Mouse (Mus musculus): ENCODE data around the gene Ephb4.
A peak's percentile ranks its signal among the peaks of the same experiment; 100 is the strongest.

Gene Ephb4

GRCm38 (mm10) chr5:137349384-137350204, at the start of gene Ephb4:
Gene Ephb4, plus strand, starts transcription at chr5:137350109.
- peak; percentile 91 for DNase-seq (ENCODE audit: low spot score)

- DNase-seq (ENCODE audit: low spot score): peak; percentile 34
These were observed 48.7 kb upstream of the Ephb4 start for GRCm38 (mm10) chr5:137301253-137301652.

GRCm38 (mm10) chr5:137303609-137304008, 46.3 kb upstream of the Ephb4 start:
- no peak for DNase-seq (ENCODE audit: low spot score)

GRCm38 (mm10) chr5:137304165-137304564, 45.7 kb upstream of the Ephb4 start:
- DNase-seq (ENCODE audit: low spot score): no peak

DNA sequence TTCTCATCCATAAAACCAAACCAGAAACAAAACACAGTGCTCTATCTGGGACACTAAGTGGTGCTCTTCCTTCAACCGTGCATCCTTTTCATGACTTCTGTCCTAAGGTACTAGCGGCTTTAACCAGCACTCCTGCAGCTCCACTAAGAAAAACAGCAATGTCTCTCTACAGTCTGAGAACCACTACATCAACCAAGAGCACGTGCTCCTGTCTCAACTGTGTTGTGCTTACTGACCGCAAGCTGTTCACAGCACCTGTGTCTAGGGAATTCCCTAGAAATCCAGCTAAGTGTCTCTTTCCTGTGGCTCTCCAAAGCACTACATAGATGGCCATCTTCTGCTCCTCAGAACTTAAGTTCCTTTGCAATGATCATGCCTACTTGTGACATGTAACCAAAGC, 45.1 kb upstream of the Ephb4 start:
- DNase-seq (ENCODE audit: low spot score): no peak

DNA sequence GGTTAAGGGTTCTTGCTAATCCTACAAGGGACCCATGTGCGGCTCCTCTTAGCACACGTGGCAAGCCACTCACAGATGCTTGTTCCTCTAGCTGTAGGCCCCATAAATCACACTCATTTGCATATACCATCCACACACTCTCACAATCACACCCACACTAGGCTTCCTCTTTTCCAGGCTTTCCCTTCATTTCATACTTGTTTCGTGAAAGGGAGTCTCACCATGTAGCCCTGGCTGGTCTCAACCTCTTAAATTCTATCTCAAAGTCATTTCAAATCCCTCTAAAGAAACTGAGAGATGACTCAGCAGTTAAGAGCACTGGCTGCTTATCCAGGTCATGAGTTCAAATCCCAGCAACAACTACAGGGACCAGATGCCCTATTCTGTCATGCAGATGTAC, 44.1 kb upstream of the Ephb4 start:
- no peak for DNase-seq (ENCODE audit: low spot score)

GRCm38 (mm10) chr5:137306439-137307005, 43.4 kb upstream of the Ephb4 start:
- no peak for DNase-seq (ENCODE audit: low spot score)

DNA sequence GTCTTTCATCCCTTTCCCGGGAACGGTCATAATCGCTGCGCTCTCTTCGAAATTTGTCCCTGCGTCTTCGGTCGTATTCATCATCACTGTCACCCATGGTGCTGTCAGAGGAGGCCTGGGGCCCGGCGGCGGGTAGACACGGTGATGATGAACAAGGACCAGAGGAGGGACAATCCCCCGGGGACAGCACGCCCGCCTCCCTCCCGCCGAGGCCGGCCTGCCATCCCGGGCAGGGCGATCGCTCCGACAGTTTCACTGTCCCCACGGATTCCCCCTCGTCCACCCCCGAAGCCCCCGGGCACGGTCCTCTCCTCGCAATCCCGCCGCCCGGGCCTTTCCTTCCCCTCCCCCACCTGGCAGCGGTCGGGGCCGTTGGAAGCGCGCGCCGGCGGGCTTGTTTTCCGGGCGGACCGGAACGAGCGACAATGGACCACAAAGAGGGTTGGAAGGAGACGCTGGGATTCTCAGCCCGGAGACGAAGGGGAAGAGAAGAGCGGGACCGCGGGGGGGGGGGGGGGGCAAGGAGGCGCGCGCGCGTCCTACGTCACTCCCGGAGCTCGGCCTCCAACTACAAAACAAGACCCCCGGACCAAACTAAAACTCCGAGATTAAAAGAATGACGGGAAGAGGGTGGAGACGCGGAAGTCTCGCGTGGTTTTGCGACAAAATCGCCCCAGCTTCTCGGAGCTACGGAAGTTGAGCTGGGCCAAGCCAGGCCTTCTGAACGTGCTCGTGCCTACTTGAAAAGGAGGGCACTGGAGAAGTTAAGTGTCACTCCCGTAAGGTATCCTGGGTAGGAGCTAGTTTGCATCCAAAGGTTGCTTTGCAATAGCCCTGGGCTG, 42.6 kb upstream of the Ephb4 start, which contains the start of gene Srrt:
Gene Srrt, minus strand, starts transcription at position 604 of the 842 bp plus-strand sequence.
- DNase-seq (ENCODE audit: low spot score): peak; percentile 88

GRCm38 (mm10) chr5:137308356-137308755, 41.6 kb upstream of the Ephb4 start:
- no peak for DNase-seq (ENCODE audit: low spot score)

DNA sequence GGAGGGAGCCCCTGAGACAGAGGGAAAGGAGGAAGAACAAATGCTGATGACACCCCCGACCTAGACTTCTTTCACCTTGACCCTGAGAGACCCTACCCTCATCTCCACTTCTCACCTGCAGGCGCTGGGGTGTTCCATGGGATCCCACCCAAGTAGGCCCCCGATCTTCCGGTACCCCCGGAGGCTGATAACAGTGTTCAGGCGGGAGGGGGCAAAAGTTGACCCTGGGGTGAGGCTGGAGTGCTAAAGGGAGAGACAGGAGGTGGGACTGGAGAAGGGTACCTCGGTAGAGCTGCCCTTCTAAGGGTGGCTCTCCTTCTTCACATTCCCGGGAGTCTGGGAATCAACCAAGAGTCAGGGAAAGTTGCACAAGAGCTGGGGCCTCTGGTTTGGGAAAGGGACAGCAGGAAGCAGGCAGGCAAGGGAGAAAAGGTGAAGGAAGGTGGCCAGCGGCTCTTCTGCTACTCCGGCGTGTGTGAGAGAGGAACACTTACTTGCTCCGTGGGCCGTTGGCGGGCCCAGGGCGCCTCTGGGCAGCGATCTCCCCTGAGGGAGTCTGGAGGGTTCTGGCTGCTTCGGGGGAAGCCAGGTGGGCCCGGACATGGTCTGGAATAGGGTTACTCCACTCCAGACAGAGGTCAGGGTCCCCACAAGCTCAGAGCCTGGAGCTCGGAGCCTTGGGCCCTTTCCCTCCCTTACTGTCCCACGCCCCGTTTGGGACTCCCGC, 36.3 kb upstream of the Ephb4 start:
- DNase-seq (ENCODE audit: low spot score): peak; percentile 26

- DNase-seq (ENCODE audit: low spot score): peak; percentile 90
These were observed 35.5 kb upstream of the Ephb4 start, which contains the start of gene Trip6 for GRCm38 (mm10) chr5:137314193-137315083. Gene Trip6, minus strand, starts transcription at chr5:137314404.

DNA sequence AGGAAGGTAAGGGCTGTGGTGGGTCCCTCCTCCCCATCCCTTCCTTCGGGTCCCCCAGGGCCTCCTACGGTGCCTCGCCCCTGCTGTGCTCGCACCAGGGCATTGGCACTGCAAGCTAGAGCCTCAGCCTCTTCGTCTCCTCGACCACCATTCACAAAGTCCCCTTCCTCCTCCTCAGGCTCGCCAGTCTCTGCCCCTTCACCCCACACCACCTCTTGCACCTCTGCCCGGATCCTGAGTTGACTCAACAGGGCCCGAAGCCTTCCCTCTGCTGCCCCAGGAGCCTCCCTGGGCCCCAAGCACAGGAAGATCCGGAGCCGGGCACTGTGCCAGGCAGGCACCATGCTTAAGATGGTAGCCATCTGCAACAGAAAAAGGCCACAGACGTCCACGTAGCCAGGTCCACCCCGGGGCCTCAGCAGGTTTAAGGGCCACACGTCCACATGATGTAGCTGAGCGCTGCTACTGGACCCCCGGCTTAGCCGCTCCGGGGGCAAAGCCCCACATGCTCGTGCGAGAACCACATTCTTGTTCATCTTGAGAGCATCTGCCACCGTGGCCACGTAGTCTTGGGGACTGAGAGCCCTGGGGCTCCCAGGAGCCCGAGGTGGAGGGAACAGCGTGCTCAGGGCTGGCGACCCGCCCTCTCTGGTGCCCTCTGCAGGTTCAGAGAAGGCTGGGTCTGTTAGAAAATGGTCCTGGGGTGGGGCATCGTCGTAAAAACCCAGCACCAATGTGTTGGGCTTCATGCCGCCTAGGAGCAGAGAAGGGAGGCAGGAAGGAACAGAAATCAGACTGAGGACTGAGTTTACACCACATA, 34.6 kb upstream of the Ephb4 start:
- DNase-seq (ENCODE audit: low spot score): peak; percentile 56

DNA sequence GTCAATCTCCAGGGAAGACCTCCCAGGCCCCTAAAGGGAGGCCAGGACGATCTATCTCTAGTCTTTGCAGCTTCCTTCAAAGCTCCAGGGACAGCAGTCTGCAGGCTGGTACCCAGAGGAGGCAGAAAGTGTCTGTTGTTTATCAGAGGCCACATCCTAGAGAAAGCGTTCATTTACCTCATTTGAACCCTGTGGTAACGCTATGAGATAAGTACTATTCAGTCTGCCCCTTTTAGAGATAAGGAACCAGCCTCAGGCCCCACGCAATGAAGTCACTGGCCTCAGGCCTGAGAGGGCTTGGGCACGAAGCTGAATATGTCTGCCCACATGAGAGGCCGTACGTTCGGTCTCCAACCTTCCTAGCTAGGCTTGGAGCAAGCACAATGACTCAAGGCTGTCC, 32.5 kb upstream of the Ephb4 start:
- DNase-seq (ENCODE audit: low spot score): no peak

DNA sequence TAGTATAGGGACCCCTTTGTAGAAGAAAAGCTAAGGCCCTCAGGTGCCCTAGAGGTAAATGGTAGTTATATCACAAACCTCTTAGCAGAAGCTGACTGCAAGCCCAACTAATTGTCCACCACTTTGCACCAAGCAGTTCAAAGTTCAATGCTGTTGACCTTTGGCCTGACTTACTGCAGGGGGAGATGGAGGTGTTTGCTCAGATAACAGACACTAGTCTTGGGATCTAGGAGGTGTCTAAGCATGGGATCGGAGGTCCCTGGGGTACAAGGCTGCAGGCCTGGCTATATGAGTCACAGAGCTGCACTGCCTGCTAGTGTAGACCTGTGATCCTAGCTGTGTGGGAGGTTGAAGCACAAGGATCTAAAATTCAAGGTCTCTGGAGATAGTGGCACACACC, 31.3 kb upstream of the Ephb4 start:
- DNase-seq (ENCODE audit: low spot score): no peak

DNA sequence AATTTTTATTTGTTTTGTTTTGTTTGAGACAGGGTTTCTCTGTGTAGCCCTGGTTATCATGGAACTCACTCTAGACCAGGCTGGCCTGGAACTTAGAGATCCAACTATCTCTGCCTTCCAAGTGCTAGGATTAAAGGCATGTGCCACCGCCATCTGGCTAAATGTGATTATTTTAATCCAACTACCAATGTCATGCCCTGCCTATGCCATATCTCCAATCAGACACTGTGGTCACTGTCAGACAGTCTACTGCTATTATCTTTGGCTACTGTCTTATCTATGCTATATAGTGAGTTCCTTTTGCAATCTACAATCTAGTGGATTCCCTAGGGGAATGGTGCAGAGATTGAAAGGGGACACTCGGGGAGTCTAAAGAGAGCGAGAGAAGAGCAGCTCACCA, 28.9 kb upstream of the Ephb4 start:
- no peak for DNase-seq (ENCODE audit: low spot score)

DNA sequence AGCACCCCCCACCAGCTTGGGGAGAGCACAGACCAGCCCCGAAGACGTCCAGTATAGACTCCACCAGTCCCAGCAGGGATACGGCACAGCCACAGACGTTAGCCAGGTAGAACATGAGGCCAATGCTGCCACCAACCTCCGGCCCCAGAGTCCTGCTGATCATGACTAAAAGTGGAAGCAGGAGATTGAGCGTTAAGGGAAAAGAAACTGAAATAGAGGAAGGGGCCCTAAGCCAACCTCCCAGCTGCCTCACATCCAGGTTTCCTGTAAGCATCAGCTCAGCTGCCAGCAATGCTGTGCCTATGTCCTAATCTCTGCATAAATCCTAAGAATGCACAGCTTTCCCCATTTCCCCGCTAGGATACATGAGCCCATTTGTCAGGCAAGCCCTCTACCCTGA, 19.0 kb upstream of the Ephb4 start:
- DNase-seq (ENCODE audit: low spot score): no peak

DNA sequence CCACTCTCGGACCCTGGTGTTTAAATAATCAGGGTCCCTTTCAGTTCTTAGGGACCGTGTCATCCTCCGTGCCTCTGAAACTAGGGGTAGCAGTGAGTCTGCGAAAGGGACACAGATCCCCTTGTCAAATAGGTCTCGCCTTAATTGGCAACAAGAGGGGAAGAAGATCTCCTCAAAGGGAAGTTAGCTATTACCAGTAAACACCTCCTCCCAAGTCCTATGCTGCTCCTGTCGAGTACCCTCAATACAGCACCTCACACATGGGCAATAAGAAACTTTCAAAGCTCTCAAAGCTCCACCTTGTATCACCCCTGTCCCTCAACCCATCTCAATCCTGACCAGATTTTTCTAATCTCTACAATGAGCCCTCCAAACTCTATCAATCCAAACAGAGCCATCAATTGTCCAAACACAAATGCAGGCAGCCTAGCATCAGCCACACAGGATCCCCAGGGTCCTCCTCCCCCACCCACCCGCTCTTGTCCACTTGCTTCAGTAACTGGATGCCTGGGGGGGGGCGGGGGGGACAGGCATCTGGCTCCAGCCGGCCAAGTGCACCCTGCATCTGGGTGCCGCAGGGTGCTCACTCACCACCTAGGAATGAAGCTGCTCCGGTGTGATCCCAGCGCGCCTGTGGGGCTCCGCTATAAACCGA, 16.9 kb upstream of the Ephb4 start:
- DNase-seq (ENCODE audit: low spot score): no peak

DNA sequence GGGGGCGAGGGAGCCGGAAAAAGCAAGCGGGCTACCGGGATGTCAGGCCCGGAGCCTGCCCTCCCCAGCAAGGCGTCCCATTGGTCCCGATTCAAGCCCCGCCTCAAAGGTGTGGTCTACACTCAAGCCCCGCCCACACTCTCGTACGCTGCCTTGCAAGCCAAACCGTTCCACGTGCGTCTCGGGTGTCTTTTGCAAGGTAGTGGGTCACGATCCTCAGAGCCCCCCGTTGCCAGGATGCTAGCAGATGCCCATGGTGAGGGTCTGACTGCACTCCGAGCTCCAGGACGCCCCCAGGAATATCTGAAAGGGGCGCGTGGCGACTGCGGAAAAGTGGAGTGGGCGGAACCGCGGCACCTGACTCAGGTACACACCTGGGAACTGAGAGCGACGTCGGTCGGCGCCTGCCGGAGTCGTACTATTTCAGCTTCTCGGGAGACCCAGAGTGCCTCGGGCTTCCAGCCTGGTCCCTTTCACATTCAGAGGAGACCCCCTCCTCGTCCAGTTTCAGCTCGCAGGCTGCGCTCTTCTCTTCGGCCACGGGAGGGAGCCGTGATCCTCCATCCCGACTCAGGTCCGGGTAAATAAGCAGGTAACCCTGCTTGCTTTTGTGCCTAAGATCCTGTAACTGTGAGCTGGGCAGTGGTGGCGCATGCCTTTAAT, 16.3 kb upstream of the Ephb4 start, which contains the start of gene Slc12a9:
Gene Slc12a9, minus strand, starts transcription at position 86 of the 663 bp plus-strand sequence.
- peak; percentile 91 for DNase-seq (ENCODE audit: low spot score)

DNA sequence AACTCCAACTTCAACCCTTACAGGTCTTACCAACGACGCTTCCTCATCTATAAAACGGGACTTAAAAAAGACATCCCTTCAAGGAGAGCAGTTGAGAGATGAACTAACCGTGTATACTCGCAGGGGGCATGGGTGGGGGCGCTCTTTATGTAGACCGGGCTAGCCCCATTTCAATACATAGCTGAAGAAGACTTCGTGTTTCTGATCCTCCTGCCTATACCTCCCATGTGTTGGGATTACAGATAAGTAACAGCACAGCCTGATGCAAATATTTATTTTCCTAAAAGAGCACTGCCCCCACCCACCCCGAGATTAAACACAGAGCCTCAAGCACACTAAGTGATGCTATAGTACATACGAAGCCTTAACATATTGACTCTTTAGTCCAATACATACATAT, 15.6 kb upstream of the Ephb4 start:
- DNase-seq (ENCODE audit: low spot score): no peak
